Mouse (Mus musculus): Measurements from ENCODE around the gene Rplp1.

DNA sequence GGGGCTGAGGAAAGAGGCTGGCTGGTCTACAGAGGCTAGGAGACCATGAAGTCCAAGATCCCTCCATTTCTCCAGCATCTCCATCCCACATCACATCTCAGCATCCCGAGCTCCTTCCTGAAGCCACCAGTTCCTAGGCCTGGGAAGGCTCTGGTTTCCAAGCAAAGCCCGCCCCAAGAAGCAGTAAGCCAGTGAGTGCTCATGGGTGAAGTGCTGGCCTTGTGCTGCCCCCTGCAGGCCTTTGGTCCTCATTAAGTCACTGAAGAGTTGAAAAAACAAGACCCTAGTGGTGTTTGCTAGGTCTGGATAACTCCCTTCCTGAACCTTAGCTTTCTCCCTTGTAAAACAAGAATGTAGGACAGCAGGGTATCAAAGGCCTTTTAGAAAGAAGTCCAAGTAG lies 35.5 kb downstream of the Rplp1 start:
- TF ChIP-seq POLR2A (IDR thresholded peaks at IDR 0.05; ENCODE audit: insufficient read depth, low read depth, low read length) (no peak), CTCF (IDR thresholded peaks at IDR 0.05) (peak; percentile 70)
